Mouse (Mus musculus) heart, adult 2 months (tissue): Measurements from ENCODE around the gene Plcb4. TPM values are rescaled to one million over a fixed set of nuclear protein-coding genes. Genes with fewer than 3 reads are reported as not detected.

ENCODE experiments used
- DNase-seq, 2 experiments: peaks; one replicate each; pipeline ENCODE4 v3.0.0; 2021
- H3K27ac ChIP-seq: fragments of 200-600 bp; 2 replicates; pipeline ENCODE4 v1.8.1; 2022
- H3K27me3 ChIP-seq: fragments of 200-500 bp; 2 replicates; pipeline ENCODE4 v1.6.1; 2012; ENCODE audit warnings: mild to moderate bottlenecking, low read length, inconsistent platforms, mixed read lengths; ENCODE audit not compliant: control insufficient read depth, insufficient read depth
- H3K36me3 ChIP-seq: fragments of 200-500 bp; 2 replicates; pipeline ENCODE4 v1.6.1; 2012; ENCODE audit warnings: low read length, inconsistent platforms; ENCODE audit not compliant: control insufficient read depth, insufficient read depth
- H3K4me1 ChIP-seq: fragments of 200-500 bp; 2 replicates; pipeline ENCODE4 v1.6.1; 2011; ENCODE audit warnings: low read length; ENCODE audit not compliant: control insufficient read depth, insufficient read depth
- H3K4me3 ChIP-seq: fragments of 200-600 bp; 2 replicates; pipeline ENCODE4 v1.8.1; 2022
- H3K79me2 ChIP-seq: fragments of 200-500 bp; replicated peaks from 2 replicates; pipeline ENCODE4 v1.6.1; 2012; ENCODE audit warnings: mild to moderate bottlenecking, inconsistent platforms, low read length, moderate library complexity, mixed read lengths; ENCODE audit not compliant: control insufficient read depth, insufficient read depth
- H3K9ac ChIP-seq: fragments of 200-500 bp; 2 replicates; pipeline ENCODE4 v1.6.1; 2012; ENCODE audit warnings: low read depth, mild to moderate bottlenecking, control low read depth, inconsistent platforms, low read length, mixed read lengths
- CTCF ChIP-seq: fragments of 200-600 bp; IDR thresholded peaks from 2 replicates; pipeline ENCODE4 v1.8.1; 2022; ENCODE audit warnings: antibody characterized with exemption, mild to moderate bottlenecking, moderate library complexity
- EP300 ChIP-seq: fragments of 200-500 bp; IDR thresholded peaks from 2 replicates; pipeline ENCODE4 v1.6.1; 2011; ENCODE audit warnings: low read depth, low read length, control low read depth; ENCODE audit not compliant: insufficient read depth
- POLR2A ChIP-seq: fragments of 200-500 bp; IDR thresholded peaks from 2 replicates; pipeline ENCODE4 v1.6.1; 2011; ENCODE audit warnings: mild to moderate bottlenecking, low read depth, low read length, control low read depth; ENCODE audit not compliant: insufficient read depth
- WGBS: fragments of 180-500 bp; shearing (Covaris S2); methylation state at CpG from one replicate; pipeline ENCODE4 v1.1.7; 2018; 5-methylcytosine and 5-hydroxymethylcytosine counted together
- intact Hi-C: fragments of 180-260 bp; cut with DNase I; formaldehyde crosslinking; loops from one replicate; pipeline ENCODE4 v1.15.1; 2025
- polyA plus RNA-seq: library from polyadenylated mRNA; depleted of rRNA; stranded (reverse); fragments of >200 nt; gene quantifications from 2 replicates; pipeline ENCODE4 v1.2.3, GENCODE M21; 2012
- total RNA-seq, 2 experiments: library from RNA; stranded (reverse); gene quantifications; 2 replicates each; pipeline ENCODE4 v1.2.3; 2021

Plcb4 gene
- total and polyA plus RNA-seq, 3 experiments = 23.1 to 60.2 (median 55.0) TPM

GRCm38 (mm10) chr2:135799149-135799770, 140.4 kb downstream of the Plcb4 start:
- no peaks in the 10 kb centered on the region for H3K27me3 ChIP-seq
- 59% methylated on average over 10 of the region's 10 CpGs for WGBS
- H3K4me3 ChIP-seq = no peak overlapping the region
- H3K27ac ChIP-seq = peak overlapping the region; percentile 26; the same call in 1 of the 2 replicates
- H3K36me3 ChIP-seq = peaks cover 25% of the 10 kb centered on the region
- intact Hi-C loops = loop anchor here (5.0 kb wide), 1 partner anchor 128 kb away; no protein-coding TSS in a partner anchor
- peaks cover 20% of the 10 kb centered on the region for H3K4me1 ChIP-seq
- H3K9ac ChIP-seq = no peak overlapping the region
- DNase-seq = no peak
- TF ChIP-seq CTCF = no peak
- TF ChIP-seq POLR2A = no peak
- no peak for TF ChIP-seq EP300
- peaks cover 3% of the 10 kb centered on the region for H3K79me2 ChIP-seq

- peaks cover 20% of the 10 kb centered on the region for H3K4me1 ChIP-seq
- H3K9ac ChIP-seq = no peak overlapping the region
- no peak for DNase-seq
- 83% methylated on average over 6 of the region's 6 CpGs for WGBS
- peaks cover 4% of the 10 kb centered on the region for H3K79me2 ChIP-seq
- TF ChIP-seq EP300 (no peak), POLR2A (no peak), CTCF (no peak)
- intact Hi-C loops = loop anchor here (5.0 kb wide), 1 partner anchor 38 kb away; no protein-coding TSS in a partner anchor
- no peaks in the 10 kb centered on the region for H3K27me3 ChIP-seq
- no peak overlapping the region for H3K27ac ChIP-seq
- H3K4me3 ChIP-seq = no peak overlapping the region
- peaks cover 25% of the 10 kb centered on the region for H3K36me3 ChIP-seq
Observed at GRCm38 (mm10) chr2:135800385-135800784, 141.6 kb downstream of the Plcb4 start.

- no peak overlapping the region for H3K9ac ChIP-seq
- TF ChIP-seq EP300 = no peak
- no peak for TF ChIP-seq POLR2A
- TF ChIP-seq CTCF = no peak
- peaks cover 11% of the 10 kb centered on the region for H3K4me1 ChIP-seq
- DNase-seq = no peak
- H3K27me3 ChIP-seq = no peaks in the 10 kb centered on the region
- intact Hi-C loops = loop anchor here (5.0 kb wide), 1 partner anchor 41 kb away; no protein-coding TSS in a partner anchor
- H3K4me3 ChIP-seq = no peak overlapping the region
- WGBS = 87% methylated on average over 9 of the region's 9 CpGs
- H3K27ac ChIP-seq = no peak overlapping the region
- peaks cover 3% of the 10 kb centered on the region for H3K79me2 ChIP-seq
- H3K36me3 ChIP-seq = peaks cover 17% of the 10 kb centered on the region
Observed at GRCm38 (mm10) chr2:135802878-135803450, 144.2 kb downstream of the Plcb4 start.

- Histone ChIP-seq H3K27me3 (no peaks in the 10 kb centered on the region), H3K79me2 (peaks cover 3% of the 10 kb centered on the region), H3K36me3 (peaks cover 4% of the 10 kb centered on the region), H3K27ac (no peak overlapping the region), H3K4me1 (peaks cover 4% of the 10 kb centered on the region), H3K4me3 (no peak overlapping the region), H3K9ac (no peak overlapping the region)
- 69% methylated on average over 15 of the region's 15 CpGs for WGBS
- DNase-seq = peak in 1 of 2 experiments; percentile 35
- intact Hi-C loops = no loop called here
- TF ChIP-seq POLR2A (no peak), CTCF (no peak), EP300 (no peak)
Observed at GRCm38 (mm10) chr2:135805748-135806685, 147.2 kb downstream of the Plcb4 start.

GRCm38 (mm10) chr2:135808342-135808741, 149.5 kb downstream of the Plcb4 start:
- no peak overlapping the region for H3K9ac ChIP-seq
- peaks cover 8% of the 10 kb centered on the region for H3K4me1 ChIP-seq
- no peak overlapping the region for H3K4me3 ChIP-seq
- intact Hi-C loops = no loop called here
- DNase-seq = no peak
- peaks cover 7% of the 10 kb centered on the region for H3K36me3 ChIP-seq
- no peak overlapping the region for H3K27ac ChIP-seq
- peaks cover 1% of the 10 kb centered on the region; the same call in 1 of the 2 replicates for H3K79me2 ChIP-seq
- WGBS = 71% methylated on average over 4 of the region's 4 CpGs
- no peaks in the 10 kb centered on the region for H3K27me3 ChIP-seq
- TF ChIP-seq CTCF = no peak
- TF ChIP-seq POLR2A = no peak
- TF ChIP-seq EP300 = no peak
